Mouse (Mus musculus): ENCODE data around the gene Rhoh.

Rhoh gene

DNA sequence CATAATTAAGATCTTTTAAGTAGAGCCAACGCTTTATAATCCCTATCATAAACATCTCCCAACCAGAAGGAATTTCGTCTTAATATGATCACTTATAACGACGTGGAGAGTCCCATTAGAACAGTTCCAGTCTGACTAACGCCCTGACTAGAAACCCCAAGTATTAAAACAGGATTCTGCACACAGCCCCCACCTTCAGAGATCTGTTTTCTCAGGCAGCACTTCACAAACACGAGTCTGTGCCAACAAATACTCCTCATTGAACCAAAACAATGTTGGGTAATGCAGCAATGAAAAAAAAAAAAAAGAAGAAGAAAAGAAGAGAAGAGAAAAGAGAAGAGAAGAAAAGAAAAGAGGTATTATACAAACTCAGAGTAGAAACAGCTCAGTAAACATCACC, 1.6 kb upstream of the Rhoh start:
- DNase-seq (ENCODE audit: extremely low read depth, low read depth): no peak

DNA sequence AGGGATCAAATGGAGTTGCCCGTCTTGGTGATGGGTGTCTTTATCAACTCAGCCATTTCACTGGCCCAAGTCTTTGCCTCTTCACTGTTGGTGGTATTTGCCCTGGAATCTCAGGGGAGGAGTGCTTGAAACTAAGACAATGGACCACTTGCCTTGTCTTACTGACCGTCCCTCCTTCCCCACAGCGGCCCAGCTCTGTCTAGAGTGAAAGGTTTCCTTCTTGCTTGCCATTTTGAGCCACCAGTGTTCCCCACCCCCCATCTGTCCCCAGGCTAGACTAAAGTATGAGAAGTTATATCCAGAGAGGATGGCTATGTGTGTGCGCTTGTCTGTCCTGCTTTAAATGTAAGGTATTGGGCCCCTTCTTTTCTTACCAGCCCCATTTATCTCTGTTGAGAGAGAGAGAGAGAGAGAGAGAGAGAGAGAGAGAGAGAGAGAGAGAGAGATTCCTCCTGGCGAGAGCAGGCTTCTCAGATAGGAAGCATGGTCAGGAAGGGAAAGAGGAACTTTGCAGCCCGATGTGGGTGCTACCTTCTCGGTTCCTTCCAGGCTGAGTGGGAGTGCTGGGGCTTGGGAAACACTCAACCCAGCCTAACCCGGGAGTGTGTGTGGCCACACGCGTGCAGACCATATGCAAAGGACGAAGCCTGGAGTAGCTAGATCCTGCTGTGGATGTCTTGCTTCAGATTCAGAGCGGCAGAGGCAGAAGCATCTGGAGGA, 572 bp upstream of the Rhoh start:
- DNase-seq (ENCODE audit: extremely low read depth, low read depth): peak; percentile 54

DNA sequence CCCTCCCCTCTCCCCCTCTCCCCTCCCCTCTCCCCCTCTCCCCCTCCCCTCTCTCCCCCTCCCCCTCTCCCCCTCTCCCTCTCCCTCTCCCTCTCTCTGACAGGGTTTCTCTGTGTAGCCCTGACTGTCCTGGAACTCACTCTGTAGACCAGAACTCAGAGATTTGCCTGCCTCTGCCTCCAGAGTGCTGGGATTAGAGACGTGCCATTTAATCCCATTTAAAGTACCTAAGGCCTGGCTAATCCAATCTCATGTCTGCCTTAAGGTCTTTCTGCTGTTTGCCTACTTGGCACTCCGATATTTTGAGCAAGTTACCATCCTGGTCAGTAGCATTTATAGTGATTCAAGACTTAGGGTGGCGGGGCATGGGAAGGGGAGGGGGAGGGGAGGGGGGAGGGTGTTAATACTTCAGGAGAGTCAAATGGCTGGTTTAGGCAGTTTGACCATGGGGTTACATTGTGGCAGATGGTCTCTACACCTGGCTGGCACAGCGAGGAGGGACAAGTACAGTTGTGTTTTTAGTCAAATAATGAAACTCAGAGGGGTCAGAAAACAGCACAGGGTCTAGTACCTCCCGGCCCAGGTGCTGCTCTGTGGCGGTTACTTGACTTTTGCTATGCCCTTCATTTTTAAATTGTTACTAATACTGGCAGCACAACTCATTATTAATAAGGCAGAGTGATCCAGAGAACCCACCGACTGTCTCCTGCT, 1.4 kb downstream of the Rhoh start:
- DNase-seq (ENCODE audit: extremely low read depth, low read depth): no peak

DNA sequence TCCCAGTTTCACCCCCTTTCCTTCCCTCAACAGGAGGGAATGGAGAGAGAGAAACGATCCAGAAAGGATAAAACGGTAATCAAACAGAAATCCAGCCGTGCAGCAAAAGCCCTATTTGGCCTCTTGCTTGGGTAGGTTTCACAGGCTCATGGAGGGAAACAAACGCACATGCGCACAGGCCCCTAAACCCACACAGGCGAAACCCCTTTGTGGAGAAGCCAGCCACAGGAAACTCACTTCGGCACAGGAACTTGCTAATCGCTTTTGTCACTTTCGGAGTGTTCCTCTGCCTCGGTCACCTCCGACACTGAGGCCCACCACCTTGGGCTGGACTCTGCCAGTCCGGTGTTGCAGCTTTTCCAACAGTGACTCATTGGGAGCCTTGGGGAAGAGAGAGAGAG, 2.3 kb downstream of the Rhoh start:
- DNase-seq (ENCODE audit: extremely low read depth, low read depth): no peak

DNA sequence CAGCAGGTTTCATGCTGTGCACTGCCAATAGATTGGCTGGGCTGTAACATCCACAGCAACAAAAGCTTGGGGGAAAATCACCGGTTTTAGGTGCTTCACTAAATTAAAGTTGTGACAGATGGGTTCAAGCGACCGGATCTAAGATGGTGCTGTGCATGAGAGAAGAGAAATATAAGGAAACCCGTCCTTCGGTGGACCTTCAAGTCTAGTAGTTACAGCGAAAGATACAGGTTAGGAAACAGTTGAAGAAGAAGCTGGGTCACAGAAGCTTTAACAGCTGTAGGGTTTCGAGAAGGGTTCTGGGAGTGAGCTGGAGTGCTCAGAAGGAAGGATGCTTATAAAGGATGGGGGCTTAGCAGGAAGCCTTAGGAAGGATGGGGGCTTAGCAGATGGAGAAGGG, 3.5 kb downstream of the Rhoh start:
- no peak for DNase-seq (ENCODE audit: extremely low read depth, low read depth)

DNA sequence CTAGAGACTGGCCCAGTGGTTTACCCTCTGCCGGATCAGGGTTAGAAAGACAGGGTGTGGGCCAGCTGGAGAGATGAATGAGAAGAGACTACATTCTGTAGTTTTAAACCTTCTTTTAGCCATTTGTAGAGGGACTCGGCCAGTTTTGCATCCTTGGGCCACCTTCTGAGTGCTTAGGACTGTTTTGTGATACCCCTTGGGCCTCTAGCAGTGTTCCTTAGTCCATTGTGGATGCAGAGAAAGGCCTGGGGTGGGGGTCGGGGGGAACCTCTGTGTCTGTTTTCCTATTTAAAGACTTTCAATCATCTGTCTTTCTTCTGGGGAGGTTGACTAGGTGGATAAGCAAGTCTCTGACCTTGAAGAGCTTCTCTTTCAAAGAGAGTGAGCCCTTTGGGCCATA, 3.9 kb downstream of the Rhoh start:
- DNase-seq (ENCODE audit: extremely low read depth, low read depth): no peak

DNA sequence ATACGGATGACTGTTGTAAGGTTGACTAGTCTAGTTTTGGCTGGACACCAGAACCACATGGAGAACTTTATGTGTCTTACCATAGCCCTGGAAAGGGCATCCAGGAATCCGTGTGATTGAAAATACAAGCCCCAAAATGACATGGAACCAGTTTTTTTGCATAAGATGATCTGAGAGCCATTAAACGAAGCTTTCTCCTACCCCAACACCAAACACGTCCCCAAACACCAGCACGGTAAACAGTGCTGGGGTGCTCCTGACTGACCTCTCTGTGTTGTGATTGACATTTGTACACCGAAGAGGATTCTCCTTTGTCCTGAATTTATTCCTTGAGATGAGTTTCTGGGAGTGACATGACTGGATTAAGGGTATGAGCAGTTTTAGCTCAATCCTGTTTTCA, 5.6 kb downstream of the Rhoh start:
- no peak for DNase-seq (ENCODE audit: extremely low read depth, low read depth)

DNA sequence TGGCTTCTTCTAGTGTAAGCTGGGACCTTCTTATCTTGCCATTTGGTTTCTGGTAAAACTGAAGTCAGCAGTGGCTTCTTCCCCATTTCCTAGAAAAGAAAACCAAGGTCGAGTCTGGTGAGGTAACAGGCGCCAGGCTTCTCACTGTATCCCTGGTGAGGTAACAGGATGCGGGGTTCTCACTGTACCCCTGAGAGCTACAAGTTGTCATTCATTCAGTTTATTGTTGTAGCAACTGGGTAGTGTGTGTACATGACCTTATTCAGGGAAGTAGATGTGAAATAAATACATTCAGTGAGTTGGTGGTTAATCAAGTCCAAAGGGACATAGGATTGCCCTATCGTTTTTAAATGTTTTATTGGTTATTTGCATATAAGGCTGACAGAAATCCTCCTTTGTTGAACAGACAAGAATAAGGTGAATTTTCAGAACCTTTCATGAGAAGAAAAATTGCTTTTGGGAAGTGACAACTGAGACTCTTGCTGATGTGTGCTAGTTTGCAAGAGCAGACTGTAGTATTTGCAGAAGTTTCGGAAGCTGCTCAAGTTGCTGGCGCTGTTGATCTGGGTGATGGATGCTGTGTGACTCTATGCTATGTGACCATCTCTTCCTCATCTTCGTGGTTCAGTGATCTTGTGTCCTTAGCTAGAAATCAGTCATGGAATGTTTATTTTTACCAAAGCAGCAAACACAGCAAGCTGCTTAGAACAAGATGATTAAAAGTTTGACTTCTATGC, 6.5 kb downstream of the Rhoh start:
- DNase-seq (ENCODE audit: extremely low read depth, low read depth): peak; percentile 50

DNA sequence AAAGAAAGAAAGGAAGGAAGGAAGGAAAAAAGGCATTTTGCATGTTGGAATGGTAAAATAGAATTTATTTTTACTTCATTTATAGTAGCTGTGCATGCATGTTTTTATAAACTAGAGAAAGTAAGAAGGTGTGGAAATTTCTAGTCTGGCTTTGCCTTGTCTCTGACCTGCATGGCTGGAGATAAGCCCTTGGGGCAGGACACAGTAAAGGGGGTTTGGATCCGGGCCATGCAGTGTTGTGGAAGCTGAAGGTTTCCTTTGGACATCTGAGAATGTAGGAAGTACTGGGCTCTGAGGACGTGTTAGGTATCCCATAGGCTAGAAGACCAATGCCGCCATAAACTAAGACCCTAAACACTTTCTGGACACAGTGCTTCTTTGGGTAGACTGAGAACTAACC, 7.4 kb downstream of the Rhoh start:
- DNase-seq (ENCODE audit: extremely low read depth, low read depth): no peak

DNA sequence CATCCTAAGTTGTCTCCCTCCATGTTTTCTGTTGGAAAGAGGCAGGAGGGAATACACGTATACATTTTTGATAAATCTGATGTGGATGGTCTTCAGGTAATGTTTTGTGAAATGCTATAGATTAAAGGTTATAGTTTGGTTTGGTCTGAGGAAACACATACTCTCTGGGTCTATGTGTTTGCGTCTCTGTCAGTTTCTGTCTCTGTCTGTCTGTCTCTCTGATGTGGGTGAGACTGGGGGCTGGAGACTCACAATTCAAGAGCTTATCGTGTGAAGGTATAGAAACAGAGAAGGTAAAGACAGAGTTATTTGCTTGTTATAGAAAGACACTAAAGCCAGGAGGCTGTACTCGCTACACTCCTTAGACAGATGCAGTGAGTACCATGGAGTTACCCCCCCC, 8.6 kb downstream of the Rhoh start:
- DNase-seq (ENCODE audit: extremely low read depth, low read depth): no peak

DNA sequence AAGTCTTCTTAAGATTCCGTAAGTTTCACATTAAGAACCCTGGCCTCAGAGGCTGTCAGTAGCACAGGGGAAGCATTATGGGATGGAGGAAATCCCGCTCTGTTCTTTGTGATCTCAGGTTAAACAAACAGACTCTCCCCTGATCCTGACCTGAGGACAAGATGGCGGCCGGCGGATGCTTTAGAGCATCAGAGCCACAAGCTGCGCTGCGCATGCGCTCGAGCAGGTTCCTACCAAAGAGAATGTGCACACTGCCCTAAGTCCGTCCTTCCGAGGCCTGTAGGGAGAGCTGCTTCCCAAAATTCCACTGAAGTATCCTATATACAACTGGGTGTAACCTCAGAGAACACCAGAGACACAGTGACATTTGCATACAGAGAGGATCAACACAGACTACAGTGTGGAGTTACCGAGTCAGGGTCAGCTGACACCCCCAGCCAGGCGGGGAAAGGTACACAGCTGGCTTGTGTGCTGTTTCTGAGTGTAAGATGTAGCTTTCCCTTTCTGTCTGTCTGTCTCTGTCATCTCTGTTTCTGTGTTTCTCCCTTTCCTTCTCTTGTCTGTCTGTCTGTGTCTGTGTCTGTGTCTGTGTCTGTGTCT, 10.4 kb downstream of the Rhoh start:
- DNase-seq (ENCODE audit: extremely low read depth, low read depth): no peak

DNA sequence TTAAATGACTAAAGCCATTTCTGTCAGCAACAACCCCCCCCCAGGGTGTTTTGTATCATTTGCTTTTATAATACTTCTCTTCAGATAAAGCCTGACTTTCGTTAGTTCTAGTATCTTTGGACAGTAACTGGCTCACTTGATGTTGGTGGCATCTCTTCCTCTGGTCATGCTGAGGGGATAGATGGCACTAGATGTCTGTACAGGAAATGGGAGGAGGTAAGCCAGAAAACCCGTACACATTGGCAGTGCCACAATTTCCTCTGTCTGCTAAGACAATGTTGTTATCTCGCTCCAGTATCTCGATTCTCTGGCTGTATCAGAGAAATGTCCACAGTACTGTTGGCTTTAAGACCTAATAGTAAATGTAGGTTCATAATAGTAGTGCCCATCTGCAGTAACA, 12.2 kb downstream of the Rhoh start:
- DNase-seq (ENCODE audit: extremely low read depth, low read depth): no peak

DNA sequence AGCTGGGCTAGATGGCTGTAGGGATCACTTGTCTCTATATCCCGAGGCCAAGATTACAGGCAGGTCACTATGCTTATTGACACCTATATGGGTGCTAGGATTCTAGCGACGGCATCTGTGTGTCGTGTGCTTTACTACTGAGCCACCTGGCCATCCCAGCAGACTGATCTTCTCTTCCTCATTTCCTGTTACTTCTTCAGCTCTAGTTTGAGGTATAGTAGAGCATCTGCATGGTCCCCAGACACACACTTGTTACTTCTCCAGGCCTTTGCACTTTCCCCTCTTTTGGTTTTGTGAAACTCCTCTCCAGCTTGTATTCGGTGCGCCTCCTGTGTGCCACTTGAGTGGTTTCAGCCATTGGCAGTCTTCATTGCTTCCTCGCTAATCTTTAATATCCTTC, 14.3 kb downstream of the Rhoh start:
- no peak for DNase-seq (ENCODE audit: extremely low read depth, low read depth)

DNA sequence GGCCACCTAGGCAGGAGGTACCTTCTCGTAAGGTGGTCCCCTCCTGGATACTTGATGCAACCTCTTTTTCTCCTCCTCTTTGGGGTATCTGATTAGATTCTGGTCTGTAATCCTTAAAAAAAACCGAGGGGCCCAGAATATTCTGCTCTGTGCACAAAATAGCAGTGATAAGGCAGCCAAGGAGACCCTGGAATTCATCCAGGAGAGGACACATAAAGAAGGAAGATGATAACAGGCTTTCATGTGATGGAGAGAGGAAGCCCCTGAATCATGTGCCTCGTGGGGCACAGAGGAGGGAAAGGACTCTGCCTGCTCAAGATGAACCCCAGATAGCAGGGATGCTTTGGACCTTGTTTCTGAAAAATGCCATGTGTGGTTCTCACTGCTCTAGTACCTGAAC, 17.4 kb downstream of the Rhoh start:
- DNase-seq (ENCODE audit: extremely low read depth, low read depth): no peak

DNA sequence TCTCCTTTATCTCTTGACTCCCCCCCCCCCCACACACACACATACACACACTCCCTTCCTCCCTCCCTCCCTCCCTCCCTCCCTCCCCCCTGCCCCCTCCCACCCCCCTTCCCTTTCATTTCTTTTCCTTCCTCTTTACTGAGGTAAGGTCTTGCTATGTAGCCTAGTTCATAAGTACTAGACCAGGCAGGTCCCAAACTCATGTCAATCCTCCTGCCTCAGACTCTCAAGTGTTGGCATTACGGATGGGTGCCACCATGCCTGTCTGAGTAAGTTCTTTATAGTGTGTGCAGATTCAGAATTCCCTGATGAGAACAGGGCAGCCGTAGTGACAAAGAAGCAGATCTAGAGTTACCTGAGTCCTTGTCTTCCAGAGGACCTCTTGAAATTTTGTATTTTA, 20.2 kb downstream of the Rhoh start:
- no peak for DNase-seq (ENCODE audit: extremely low read depth, low read depth)

DNA sequence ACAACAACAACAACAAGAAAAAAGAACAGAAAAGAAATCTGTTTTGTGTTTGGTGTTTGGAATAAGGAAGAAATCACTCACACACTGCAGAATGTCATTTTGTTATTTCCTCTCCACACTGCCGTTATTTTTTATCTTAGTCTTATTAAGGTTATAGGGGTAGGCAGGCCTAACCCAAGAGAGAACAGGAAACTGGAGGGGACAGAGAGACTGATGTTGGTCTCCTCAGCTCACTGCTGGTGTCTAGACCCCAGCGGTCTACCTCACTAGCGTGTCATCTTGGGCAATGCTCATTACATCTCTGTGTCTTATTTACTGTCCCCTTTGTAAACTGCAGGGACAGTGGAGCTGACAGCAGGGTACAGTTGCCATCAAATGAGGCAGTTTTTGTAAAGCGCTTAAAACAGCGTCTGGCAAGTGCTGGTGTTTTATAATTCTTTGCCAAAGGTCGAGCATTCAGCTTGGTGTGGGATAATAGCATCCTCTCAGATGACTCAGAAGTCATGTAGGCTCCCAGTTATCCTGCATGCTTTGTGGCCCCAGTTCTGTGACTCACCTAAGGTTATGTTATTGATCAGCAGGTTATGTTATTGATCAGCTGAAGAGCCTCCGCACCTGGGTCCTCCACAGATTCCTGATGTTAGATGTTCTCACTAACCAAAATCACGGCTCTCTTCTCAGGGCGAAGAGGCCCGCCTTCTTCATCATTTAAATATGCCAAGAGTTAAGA, 21.6 kb downstream of the Rhoh start:
- DNase-seq (ENCODE audit: extremely low read depth, low read depth): no peak

DNA sequence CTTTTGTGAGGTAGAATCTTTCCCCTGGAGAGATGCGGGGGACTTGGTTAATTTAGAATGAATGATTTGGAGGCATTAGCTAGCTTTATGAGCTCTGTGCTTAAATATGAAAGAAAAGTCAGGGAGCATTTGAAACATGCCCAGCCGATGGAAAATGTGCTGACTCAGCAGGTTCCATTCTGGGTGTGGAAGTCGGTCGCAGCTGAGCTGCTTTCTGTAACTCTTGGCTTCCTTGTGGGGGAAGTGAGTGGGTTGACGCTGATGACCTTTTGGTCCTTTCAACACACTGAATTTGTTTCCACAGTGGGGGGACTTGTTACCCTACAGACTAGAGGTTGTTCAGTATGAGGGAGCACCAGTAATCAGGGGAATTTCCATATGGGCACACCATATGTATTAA, 22.3 kb downstream of the Rhoh start:
- no peak for DNase-seq (ENCODE audit: extremely low read depth, low read depth)

DNA sequence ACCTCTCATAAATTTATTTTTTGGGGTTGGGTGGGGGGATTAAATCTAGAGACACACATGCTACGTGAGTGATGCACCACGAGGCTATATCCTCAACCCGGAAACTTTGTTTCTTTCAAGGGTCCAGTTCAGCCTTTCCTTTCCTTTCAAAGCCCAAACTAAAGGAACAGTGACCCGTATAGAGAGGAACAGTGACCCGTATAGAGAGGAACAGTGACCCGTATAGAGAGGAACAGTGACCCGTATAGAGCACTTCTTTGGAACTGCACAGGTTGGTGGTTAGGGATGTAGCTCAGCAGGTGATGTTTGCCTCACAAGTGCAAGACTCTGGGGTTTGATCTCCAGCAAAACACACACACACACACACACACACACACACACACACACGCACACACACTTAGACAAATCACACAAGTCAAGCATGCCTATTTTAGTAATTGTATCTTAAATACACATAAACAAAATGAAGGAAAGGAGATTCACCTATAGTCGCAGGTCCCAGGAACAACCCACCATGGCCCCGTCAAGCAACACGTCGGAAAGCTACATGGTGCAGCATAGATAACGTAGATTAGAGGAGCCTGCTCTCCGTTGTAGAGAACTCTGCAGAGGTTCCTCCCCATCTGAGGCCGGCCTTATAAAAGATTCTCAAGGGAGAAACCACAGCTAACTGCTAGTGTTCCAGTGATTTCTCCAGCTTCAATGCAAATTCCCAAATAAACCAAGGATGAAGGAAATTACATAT, 24.9 kb downstream of the Rhoh start:
- DNase-seq (ENCODE audit: extremely low read depth, low read depth): no peak

DNA sequence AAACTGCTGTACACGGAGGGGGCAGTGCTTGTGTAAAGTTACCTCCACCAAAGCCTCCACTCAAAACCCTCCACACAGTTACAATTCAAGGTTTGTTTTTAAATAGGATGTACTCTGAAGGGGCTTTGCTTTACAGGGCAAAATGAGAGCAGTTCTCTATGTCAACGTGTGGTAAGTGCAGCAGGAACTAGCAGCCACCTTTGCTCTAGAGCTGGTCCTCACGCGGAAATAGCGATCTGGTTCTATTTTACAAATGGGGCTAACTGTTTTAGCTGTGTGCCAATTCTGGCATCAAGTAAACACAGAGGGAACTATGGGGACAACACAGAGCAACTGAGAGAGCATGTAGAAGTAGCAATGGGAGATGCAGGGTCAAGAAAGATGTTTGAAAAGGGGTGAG, 27.1 kb downstream of the Rhoh start:
- no peak for DNase-seq (ENCODE audit: extremely low read depth, low read depth)

DNA sequence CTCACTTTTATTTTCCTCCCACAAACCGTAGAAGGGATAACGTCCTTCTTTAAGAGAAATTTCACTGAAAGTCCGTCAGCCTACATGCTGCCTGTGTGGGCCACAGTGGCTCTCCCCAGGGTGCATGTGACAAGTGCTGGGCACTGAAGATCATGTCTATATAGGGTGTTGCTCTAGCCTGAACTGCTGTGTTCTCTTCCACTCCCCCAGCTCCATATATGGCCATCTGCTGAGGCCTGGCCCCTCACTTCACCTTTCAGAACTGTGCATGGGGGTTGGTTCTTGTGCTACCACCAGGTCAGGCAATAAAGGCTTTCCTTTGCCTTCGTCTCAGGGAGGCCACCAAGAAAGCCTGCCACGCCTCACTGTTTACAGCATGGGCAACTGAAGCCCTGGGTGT, 28.0 kb downstream of the Rhoh start:
- no peak for DNase-seq (ENCODE audit: extremely low read depth, low read depth)

Measured in MEL-GATA-1-ER (cell line).